Mouse (Mus musculus): Measurements from ENCODE around the gene Tsen34. TPM values are rescaled to one million over a fixed set of nuclear protein-coding genes. Genes with fewer than 3 reads are reported as not detected.
"Not testable (repeated sequence)": the region's sequence is repeated elsewhere in the genome, so short reads cannot be mapped to it uniquely, and the experiment has no call there.

The Tsen34 gene
- polyA plus RNA-seq, 3 experiments from 2014 or later: 7.0 to 9.4 (median 9.1) TPM

GRCm38 (mm10) chr7:3691919-3692318 lies 744 bp upstream of the Tsen34 start:
- no peak for ATAC-seq

DNA sequence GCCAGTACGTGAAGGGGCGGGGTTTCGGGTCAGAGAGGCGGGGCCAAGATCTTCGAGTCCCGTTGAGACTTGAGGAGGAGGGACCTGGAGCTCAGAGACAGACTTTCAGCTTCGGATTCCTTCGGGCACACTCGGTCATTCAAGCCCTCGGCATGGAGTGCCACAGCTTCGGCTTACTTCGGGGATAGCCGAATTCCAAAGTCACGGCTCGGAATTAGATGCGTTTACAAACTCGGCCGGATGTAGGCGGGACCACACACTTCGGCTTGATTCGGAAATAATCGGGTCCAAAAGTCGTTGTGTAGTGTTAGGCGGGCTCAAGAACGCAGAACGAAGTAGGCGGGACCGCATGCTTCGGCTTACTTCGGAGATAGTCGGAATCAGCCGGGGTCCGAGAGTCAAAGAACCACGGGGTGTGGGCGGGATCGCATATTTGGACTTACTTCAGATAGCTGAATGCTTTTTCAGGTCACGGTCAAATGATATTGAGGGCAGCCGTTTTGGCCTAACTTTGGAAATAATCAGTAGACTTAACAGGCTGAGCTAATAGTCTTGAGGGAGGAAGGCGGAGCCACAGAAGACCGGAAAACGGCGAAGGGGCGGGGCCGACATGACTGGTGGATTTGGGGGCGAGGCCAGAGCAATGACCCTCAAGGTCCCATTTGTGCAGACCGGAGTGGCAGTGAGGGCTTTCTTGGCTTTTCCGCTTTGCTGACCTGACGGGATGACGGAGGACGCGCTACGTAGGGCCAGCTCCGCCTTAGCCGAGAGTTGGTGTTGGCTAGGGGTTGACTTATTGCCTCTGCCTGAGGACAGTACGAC lies 535 bp downstream of the Tsen34 start, which contains the start of gene Mboat7:
Gene Mboat7 (minus strand): TSS at position 537 of the 822 bp plus-strand sequence.
- peak; percentile 78 for ATAC-seq

GRCm38 (mm10) chr7:3693809-3694075 lies 1.1 kb downstream of the Tsen34 start:
- ATAC-seq: peak; percentile 2

GRCm38 (mm10) chr7:3694076-3694948 lies 1.6 kb downstream of the Tsen34 start:
- ATAC-seq: peak; percentile 29

DNA sequence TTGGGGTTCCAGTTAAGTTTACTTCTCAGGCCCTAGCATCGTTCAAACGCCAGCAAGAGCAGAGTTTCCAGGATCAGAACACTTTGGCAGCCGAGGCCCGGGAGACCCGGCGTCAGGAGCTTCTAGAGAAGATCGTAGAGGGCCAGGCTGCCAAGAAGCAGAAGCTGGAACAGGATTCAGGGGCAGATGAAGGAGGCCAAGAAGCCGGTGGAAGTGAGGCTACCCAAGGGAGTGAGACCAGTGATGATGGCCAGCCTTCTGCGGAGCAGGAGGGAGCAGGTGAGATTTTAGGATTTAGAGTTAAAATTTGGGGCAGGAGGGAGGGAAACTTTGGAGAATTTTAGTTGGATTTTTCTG lies 2.3 kb downstream of the Tsen34 start:
- ATAC-seq: not testable (repeated sequence)

GRCm38 (mm10) chr7:3698471-3698870 lies 5.8 kb downstream of the Tsen34 start:
- ATAC-seq: no peak

DNA sequence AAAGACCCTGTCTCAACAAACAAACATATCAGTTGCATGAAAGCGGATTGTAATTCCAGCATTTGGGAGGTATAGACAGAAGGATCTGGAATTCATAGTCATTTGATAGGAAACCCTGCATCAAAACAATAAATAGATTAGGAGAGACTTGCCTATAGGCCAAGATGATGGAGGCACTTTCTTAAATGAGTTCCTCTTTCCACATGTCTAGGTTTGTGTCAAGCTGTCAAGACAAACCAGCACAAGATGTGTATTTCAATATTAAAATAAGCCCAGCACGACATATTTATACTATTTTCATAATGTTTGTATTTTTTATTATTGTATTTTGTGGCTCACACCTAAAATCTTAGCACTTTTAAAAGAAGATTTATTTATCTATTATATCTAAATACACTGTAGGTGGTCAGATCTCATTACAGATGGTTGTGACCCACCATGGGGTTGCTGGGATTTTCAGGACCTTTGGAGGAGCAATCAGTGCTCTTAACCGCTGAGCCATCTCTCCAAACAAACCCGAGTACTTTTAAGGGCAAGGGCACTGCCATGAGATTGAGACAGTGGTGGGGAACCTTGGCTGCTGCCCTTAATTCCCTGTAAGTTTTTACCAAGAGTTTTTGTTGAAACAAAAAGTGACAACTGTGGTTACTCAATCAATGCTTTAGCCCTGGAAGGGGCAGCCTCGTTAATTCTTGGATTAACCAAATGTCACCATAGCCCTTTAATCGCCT lies 10.7 kb downstream of the Tsen34 start:
- ATAC-seq: peak; percentile 42

GRCm38 (mm10) chr7:3703879-3704441 lies 11.3 kb downstream of the Tsen34 start, which contains the start of gene Rps9:
TSS of gene Rps9 (plus strand) at chr7:3703993.
- ATAC-seq: peak; percentile 90

DNA sequence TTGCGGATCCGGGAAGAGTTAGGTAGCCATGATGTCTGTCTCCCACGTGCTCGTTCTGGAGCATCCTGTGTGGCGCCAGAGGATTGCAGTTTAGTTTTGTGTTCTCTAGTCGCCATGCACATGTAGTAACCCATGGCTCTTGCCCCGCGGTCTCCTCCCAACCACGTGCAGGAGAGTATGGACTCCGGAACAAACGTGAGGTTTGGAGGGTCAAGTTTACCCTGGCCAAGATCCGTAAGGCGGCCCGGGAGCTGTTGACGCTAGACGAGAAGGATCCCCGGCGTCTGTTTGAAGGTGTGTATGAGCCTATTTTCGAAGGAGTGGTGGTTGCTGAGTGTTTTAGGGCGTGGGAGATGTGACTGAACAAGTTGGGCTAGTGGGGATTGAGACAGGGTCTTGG lies 11.8 kb downstream of the Tsen34 start:
- peak; percentile 47 for ATAC-seq

DNA sequence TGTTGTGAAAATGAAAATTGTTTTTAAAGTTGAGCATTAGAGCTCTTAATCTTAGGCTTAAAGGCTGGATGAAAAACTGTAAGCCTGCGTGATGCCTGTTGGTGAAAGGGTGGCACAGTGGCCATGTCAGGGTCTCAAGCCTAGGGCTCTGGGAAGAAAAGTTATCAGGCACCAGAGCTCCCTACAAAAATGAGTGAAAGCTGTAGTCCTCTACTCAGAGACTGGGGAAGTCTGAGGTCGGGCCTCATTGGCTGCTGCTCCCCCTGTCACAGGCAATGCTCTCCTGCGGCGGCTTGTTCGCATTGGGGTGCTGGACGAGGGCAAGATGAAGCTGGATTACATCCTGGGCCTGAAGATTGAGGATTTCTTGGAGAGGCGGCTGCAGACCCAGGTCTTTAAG lies 12.8 kb downstream of the Tsen34 start:
- not testable (repeated sequence) for ATAC-seq

- ATAC-seq: no peak
These were observed 13.2 kb downstream of the Tsen34 start for GRCm38 (mm10) chr7:3705911-3706310.

DNA sequence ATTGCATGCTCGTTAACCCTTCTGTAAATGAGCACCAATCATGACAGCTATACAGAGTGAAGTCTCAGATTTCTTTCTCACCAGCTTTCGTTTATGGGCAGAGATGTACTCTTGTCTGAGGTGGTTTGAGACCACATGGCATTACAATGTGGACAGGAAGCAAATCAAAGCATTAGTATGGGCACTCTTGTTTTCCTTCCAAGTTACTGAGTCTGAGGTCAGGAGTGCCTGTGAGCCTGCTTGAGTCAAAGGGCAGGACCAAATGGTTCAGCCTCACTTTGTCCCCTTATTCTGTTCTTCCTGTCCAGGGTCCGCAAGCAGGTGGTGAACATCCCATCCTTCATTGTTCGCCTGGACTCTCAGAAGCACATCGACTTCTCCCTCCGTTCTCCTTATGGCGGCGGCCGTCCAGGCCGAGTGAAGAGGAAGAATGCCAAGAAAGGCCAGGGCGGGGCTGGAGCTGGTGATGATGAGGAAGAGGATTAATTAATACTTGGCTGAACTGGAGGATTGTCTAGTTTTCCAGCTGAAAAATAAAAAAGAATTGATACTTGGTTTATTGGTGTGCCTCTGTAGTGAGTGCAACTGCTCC lies 13.8 kb downstream of the Tsen34 start:
- no peak for ATAC-seq

GRCm38 (mm10) chr7:3707027-3707426 lies 14.4 kb downstream of the Tsen34 start:
- ATAC-seq: no peak

GRCm38 (mm10) chr7:3707568-3708413 lies 15.1 kb downstream of the Tsen34 start:
- ATAC-seq: no peak

DNA sequence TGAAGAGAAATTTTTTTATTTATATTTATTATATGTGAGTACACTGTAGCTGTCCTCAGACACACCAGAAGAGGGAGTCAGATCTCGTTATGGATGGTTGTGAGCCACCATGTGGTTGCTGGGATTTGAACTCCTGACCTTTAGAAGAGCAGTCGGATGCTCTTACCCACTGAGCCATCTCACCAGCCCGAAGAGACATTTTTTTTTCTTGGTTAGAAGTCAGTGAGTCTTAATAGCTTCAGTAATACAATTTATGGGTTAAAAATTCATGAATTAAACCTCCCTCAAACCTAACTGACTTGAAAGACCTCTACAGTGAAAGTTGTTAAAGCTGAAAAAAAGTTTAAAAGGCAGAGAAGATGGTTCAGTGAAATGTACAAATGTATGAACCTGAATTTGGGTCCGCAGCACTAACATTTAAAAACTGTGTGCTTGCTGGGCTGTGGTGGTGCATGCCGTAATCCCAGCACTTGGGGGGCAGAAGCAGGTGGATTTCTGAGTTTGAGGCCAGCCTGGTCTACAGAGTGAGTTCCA lies 15.9 kb downstream of the Tsen34 start:
- not testable (repeated sequence) for ATAC-seq

GRCm38 (mm10) chr7:3709000-3709399 lies 16.3 kb downstream of the Tsen34 start:
- no peak for ATAC-seq

DNA sequence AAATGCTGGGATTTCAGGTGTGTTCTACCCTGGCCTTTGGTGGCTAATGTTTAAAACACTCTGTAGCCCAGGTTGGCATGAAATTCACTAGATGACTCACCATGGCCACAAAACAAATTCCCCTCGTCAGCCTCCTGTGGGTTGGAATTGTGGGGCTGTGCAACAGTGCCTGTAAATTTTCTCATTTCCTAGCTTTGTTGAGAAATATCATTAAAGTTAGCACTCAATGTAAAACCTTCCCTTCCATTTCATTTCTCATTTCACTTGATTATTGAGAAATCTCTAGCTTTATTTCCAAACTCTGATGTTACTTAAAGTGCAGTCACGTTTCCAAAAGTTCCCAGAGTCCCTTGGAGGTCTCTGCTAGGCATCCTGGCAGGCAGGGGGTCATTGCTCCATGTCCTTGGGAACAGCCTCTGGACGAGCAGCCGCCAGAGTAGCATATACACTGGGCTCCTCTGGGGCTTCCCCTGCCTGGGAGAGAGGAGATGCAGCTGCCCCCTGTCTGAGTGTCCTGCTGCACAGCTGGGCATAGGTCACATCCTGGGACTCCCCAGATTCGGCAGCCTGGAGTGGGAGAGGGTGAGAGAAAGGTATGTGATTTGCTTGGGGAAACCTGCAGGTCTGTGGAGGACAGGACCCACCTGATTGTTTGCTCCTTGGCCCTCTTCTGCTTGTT lies 19.7 kb downstream of the Tsen34 start:
- ATAC-seq: no peak

- no peak for ATAC-seq
These were observed 22.6 kb downstream of the Tsen34 start for GRCm38 (mm10) chr7:3715249-3715648.

DNA sequence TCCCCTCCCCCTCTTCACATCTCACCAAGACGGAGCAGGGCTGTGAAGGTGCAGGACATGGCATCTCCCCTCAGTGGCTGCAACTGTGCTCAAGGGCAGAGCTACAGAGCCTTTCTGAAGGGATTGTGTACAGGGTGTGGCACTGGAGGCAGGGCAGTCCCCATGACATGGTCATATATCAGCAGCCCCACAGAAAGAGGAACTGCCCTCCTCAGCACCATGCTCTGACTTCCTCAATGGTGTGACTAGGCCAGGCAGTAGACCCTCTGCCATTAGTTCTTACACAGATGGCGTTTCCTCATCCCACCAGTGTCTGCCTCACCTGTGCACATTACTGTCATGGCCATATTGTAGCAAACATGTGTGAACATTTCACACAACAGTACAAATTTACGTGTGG lies 27.6 kb downstream of the Tsen34 start, which contains the start of gene Pirb:
Gene Pirb (minus strand): TSS at position 124 of the 400 bp plus-strand sequence.
- not testable (repeated sequence) for ATAC-seq

DNA sequence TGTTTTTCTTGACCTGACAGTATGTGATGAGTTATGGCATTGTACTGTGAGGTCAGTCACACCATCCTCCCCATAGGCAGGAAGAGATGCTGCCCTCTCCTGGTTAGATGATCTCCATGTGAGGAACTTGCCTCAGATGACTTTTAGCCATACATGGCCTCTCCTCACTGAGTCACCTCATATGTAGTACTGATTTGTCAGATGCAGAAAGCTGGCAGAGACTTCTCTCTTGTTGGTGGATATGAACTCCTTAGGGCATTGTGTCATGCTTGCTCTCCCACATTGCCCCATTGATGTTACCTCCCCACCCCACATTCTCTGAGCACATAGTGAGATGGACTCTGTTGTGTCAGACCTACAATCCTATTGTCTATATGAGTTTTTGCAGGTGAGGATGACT lies 32.8 kb downstream of the Tsen34 start:
- ATAC-seq: not testable (repeated sequence)

Data from inflammation-experienced regulatory T-cells, adult 6 months (primary cell).